Mouse (Mus musculus): ENCODE results near the gene Olfr237-ps1. TPM values are rescaled to one million over a fixed set of nuclear protein-coding genes. Genes with fewer than 3 reads are reported as not detected.

Olfr237-ps1 gene
- polyA plus RNA-seq, 1 experiment = not detected

- H3K4me3 ChIP-seq (ENCODE audit: control insufficient read depth, insufficient read depth, low read length) = no peak overlapping the region
- 82% methylated on average over 6 of the region's 6 CpGs for WGBS
- H3K4me1 ChIP-seq (replicated peaks; ENCODE audit: control insufficient read depth, insufficient read depth, low read length) = no peaks in the 10 kb centered on the region
- TF ChIP-seq CTCF (IDR thresholded peaks at IDR 0.05; ENCODE audit: borderline replicate concordance, control insufficient read depth, extremely low read depth, insufficient read depth, low read length, poor library complexity) = no peak
- no peak for TF ChIP-seq POLR2A (IDR thresholded peaks at IDR 0.05; ENCODE audit: control insufficient read depth, extremely low read depth, insufficient read depth, low read length, poor library complexity)
- H3K27ac ChIP-seq (ENCODE audit: control insufficient read depth, insufficient read depth, low read length) = no peak overlapping the region
- no peak for DNase-seq
- no peaks in the 10 kb centered on the region for H3K36me3 ChIP-seq (ENCODE audit: control insufficient read depth, insufficient read depth, low read length)
- no peaks in the 10 kb centered on the region for H3K27me3 ChIP-seq (ENCODE audit: control insufficient read depth, insufficient read depth, low read length)
Measured at GRCm38 (mm10) chr6:43178584-43179501, 32.5 kb downstream of the Olfr237-ps1 start.

GRCm38 (mm10) chr6:43190986-43191385, 44.6 kb downstream of the Olfr237-ps1 start:
- Histone ChIP-seq H3K36me3 (ENCODE audit: control insufficient read depth, insufficient read depth, low read length) (no peaks in the 10 kb centered on the region), H3K4me1 (replicated peaks; ENCODE audit: control insufficient read depth, insufficient read depth, low read length) (no peaks in the 10 kb centered on the region), H3K27ac (ENCODE audit: control insufficient read depth, insufficient read depth, low read length) (no peak overlapping the region), H3K27me3 (ENCODE audit: control insufficient read depth, insufficient read depth, low read length) (no peaks in the 10 kb centered on the region), H3K4me3 (ENCODE audit: control insufficient read depth, insufficient read depth, low read length) (no peak overlapping the region)
- 94% methylated on average over 3 of the region's 3 CpGs for WGBS
- TF ChIP-seq CTCF (IDR thresholded peaks at IDR 0.05; ENCODE audit: borderline replicate concordance, control insufficient read depth, extremely low read depth, insufficient read depth, low read length, poor library complexity) (no peak), POLR2A (IDR thresholded peaks at IDR 0.05; ENCODE audit: control insufficient read depth, extremely low read depth, insufficient read depth, low read length, poor library complexity) (no peak)
- DNase-seq = no peak

- Histone ChIP-seq H3K27me3 (ENCODE audit: control insufficient read depth, insufficient read depth, low read length) (no peaks in the 10 kb centered on the region), H3K4me3 (ENCODE audit: control insufficient read depth, insufficient read depth, low read length) (no peak within 1 kb of the TSS), H3K36me3 (ENCODE audit: control insufficient read depth, insufficient read depth, low read length) (no peaks in the 10 kb centered on the region), H3K4me1 (replicated peaks; ENCODE audit: control insufficient read depth, insufficient read depth, low read length) (no peaks in the 10 kb centered on the region), H3K27ac (ENCODE audit: control insufficient read depth, insufficient read depth, low read length) (no peak within 1 kb of the TSS)
- DNase-seq = no peak
- no peak for TF ChIP-seq POLR2A (IDR thresholded peaks at IDR 0.05; ENCODE audit: control insufficient read depth, extremely low read depth, insufficient read depth, low read length, poor library complexity)
Measured at GRCm38 (mm10) chr6:43196781-43197180, 50.4 kb downstream of the Olfr237-ps1 start, which contains the start of gene Olfr435. Gene Olfr435, plus strand, starts transcription at chr6:43197146.

GRCm38 (mm10) chr6:43198094-43198493, 51.7 kb downstream of the Olfr237-ps1 start:
- no peak for TF ChIP-seq CTCF (IDR thresholded peaks at IDR 0.05; ENCODE audit: borderline replicate concordance, control insufficient read depth, extremely low read depth, insufficient read depth, low read length, poor library complexity)
- no peak for TF ChIP-seq POLR2A (IDR thresholded peaks at IDR 0.05; ENCODE audit: control insufficient read depth, extremely low read depth, insufficient read depth, low read length, poor library complexity)
- H3K27ac ChIP-seq (ENCODE audit: control insufficient read depth, insufficient read depth, low read length) = no peak overlapping the region
- no peak for DNase-seq
- no peak overlapping the region for H3K4me3 ChIP-seq (ENCODE audit: control insufficient read depth, insufficient read depth, low read length)
- H3K4me1 ChIP-seq (replicated peaks; ENCODE audit: control insufficient read depth, insufficient read depth, low read length) = no peaks in the 10 kb centered on the region
- no peaks in the 10 kb centered on the region for H3K36me3 ChIP-seq (ENCODE audit: control insufficient read depth, insufficient read depth, low read length)
- WGBS = 77% methylated on average over 3 of the region's 3 CpGs
- no peaks in the 10 kb centered on the region for H3K27me3 ChIP-seq (ENCODE audit: control insufficient read depth, insufficient read depth, low read length)

- Histone ChIP-seq H3K27ac (ENCODE audit: control insufficient read depth, insufficient read depth, low read length) (no peak overlapping the region), H3K4me1 (replicated peaks; ENCODE audit: control insufficient read depth, insufficient read depth, low read length) (no peaks in the 10 kb centered on the region), H3K4me3 (ENCODE audit: control insufficient read depth, insufficient read depth, low read length) (no peak overlapping the region), H3K36me3 (ENCODE audit: control insufficient read depth, insufficient read depth, low read length) (no peaks in the 10 kb centered on the region), H3K27me3 (ENCODE audit: control insufficient read depth, insufficient read depth, low read length) (no peaks in the 10 kb centered on the region)
- TF ChIP-seq CTCF (IDR thresholded peaks at IDR 0.05; ENCODE audit: borderline replicate concordance, control insufficient read depth, extremely low read depth, insufficient read depth, low read length, poor library complexity) (no peak), POLR2A (IDR thresholded peaks at IDR 0.05; ENCODE audit: control insufficient read depth, extremely low read depth, insufficient read depth, low read length, poor library complexity) (no peak)
- no peak for DNase-seq
Measured at GRCm38 (mm10) chr6:43202786-43203185, 56.4 kb downstream of the Olfr237-ps1 start.

- WGBS = 52% methylated on average over 2 of the region's 2 CpGs
- Histone ChIP-seq H3K4me1 (replicated peaks; ENCODE audit: control insufficient read depth, insufficient read depth, low read length) (no peaks in the 10 kb centered on the region), H3K27me3 (ENCODE audit: control insufficient read depth, insufficient read depth, low read length) (no peaks in the 10 kb centered on the region), H3K27ac (ENCODE audit: control insufficient read depth, insufficient read depth, low read length) (no peak overlapping the region), H3K4me3 (ENCODE audit: control insufficient read depth, insufficient read depth, low read length) (no peak overlapping the region), H3K36me3 (ENCODE audit: control insufficient read depth, insufficient read depth, low read length) (no peaks in the 10 kb centered on the region)
- TF ChIP-seq CTCF (IDR thresholded peaks at IDR 0.05; ENCODE audit: borderline replicate concordance, control insufficient read depth, extremely low read depth, insufficient read depth, low read length, poor library complexity) (no peak), POLR2A (IDR thresholded peaks at IDR 0.05; ENCODE audit: control insufficient read depth, extremely low read depth, insufficient read depth, low read length, poor library complexity) (no peak)
- DNase-seq = no peak
Measured at GRCm38 (mm10) chr6:43205355-43205754, 59.0 kb downstream of the Olfr237-ps1 start.

Other genes starting within 250 kb of the Olfr237-ps1 start
- not detected in 2 replicates for gene Olfr447, start 237.7 kb upstream of the Olfr237-ps1 start, polyA plus RNA-seq (2012; rRNA removed)
- gene Olfr446, start 225.2 kb upstream of the Olfr237-ps1 start, polyA plus RNA-seq (2012; rRNA removed) = not detected in 2 replicates
- not detected in 2 replicates for gene Olfr444, start 197.5 kb upstream of the Olfr237-ps1 start, polyA plus RNA-seq (2012; rRNA removed)
- gene Olfr441, start 40.2 kb upstream of the Olfr237-ps1 start, polyA plus RNA-seq (2012; rRNA removed) = not detected in 2 replicates
- gene Olfr437, start 16.7 kb downstream of the Olfr237-ps1 start, polyA plus RNA-seq (2012; rRNA removed) = not detected in 2 replicates
- gene Olfr13, start 25.6 kb downstream of the Olfr237-ps1 start, polyA plus RNA-seq (2012; rRNA removed) = 0.09 TPM in 1 of 2 replicates, not detected in the other
- gene Olfr435, start 50.6 kb downstream of the Olfr237-ps1 start, polyA plus RNA-seq (2012; rRNA removed) = not detected in 2 replicates
- not detected in 2 replicates for gene Olfr434, start 66.5 kb downstream of the Olfr237-ps1 start, polyA plus RNA-seq (2012; rRNA removed)
- not detected in 2 replicates for gene Olfr47, start 85.0 kb downstream of the Olfr237-ps1 start, polyA plus RNA-seq (2012; rRNA removed)
- gene Arhgef5, start 119.0 kb downstream of the Olfr237-ps1 start, polyA plus RNA-seq (2012; rRNA removed) = 6.8 and 8.0 TPM in 2 replicates
- gene Nobox, start 163.0 kb downstream of the Olfr237-ps1 start, polyA plus RNA-seq (2012; rRNA removed) = 0.09 and 0.14 TPM in 2 replicates